Mouse (Mus musculus): ENCODE measurements around the gene Atp11a.

The Atp11a gene

DNA sequence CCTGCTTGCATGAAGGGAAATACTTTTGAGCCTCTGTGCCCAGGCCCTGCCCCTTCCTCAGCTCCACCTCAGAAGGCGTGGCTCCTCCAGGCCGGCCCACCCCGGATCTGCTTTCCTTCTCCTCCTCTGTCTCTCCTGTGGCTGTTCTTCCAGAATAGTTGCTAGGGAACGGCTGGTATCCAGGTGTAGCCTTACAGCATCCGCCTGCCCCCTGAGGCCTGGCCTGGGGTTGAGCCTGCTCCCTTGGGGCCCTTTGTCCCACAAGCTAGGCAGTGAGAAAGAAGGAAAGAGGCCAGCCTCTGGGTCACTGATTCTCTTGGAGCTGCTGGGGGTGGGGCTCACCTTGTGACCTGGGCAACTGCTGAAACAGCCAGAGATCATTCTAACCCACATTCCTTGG is 155.2 kb downstream of the Atp11a start:
- no peak for DNase-seq

DNA sequence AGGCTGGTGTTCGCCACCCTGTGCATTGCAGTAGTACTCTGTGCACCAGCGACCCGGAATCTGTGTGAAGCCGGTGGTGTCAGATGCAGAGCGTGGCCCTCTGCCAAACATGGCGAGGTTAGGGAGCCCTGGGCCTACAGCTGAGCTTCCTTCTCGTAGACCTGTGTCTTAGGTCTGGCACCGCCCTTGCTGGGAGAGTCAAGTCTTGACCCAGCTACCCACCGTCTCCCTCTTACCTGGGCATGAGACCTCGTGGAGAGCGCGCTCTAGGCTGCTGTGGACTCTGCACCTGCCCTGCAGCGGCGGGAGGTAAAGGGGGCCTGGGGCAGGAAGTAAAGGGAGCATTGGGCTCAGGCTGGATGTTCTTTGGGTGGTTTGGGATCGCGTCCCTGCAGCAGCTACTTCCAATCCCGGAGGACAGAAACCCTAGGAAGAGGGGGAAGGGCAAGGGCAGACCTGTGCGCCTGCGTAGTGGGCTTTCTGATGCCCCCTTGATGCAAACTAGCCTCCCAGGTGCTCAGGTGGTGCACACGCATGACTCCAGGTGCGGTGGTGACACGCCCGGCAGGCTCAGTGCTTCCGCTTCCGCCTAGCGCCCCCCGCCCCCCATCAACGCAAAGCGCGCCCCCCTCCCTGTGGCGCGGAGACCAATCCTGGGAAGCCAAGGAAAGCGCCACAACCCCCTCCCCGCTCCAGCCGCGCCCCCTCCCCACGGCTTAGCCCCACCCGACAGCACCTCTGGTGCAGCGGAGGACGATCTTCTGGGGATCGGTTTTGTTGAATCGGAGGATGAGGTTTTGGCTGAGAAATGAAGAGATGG is 158.6 kb downstream of the Atp11a start:
- DNase-seq: peak; percentile 74 to 82

DNA sequence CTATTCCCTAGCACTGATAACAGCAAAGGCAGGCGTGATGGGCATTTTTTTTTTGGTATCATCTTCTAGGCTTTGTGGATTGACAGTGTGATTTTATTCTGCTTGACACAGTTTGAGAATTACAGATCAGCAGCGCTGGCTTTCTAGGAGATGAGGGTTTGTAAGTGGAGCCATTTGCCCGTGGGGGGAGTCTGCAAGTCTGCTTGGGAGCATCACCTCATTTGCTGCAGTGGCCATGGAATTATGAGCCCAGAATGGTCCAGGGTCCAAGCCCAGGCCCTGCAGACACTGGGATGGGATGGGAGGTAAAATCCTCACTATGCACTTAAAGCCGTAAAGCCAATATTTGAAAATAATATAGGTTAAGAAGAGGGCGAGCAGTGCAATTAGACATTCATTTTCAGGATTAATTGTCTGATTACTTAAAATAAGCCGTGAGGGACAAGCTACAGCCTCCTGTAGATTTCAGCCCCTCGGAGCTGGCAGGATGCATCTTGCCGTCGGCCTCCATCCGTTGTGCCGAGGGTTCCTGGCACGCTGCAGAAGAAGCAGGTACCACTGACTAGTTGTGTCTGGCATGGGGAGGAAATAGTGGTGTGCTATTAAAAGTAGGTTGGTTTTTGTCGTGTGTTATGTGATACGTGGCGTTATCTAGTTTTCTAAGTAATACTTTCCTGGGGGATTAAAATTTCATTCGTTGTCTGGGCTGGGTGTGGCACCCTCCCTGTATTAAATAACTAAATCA is 159.5 kb downstream of the Atp11a start:
- DNase-seq: peak; percentile 63 to 70

DNA sequence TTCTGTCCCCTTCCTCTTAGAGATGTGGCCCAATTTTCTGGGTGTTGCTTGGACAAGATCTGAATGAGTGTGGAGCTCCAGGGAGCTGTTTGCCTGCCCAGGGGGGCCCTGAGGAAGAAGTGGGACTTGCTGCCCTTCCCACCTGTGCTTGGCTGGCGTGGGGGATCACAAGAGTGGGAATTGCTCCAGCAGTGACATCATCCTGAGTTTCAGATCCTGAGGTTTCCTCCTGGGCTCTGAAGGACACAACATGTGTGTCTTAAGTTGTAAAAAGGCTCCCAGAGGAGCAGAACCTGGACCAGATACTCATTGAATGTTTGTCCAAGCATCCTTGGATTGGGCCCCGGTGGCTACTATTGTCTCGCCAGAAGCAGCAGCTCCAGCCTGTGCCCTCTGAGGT is 160.2 kb downstream of the Atp11a start:
- DNase-seq: peak; percentile 69 to 76

DNA sequence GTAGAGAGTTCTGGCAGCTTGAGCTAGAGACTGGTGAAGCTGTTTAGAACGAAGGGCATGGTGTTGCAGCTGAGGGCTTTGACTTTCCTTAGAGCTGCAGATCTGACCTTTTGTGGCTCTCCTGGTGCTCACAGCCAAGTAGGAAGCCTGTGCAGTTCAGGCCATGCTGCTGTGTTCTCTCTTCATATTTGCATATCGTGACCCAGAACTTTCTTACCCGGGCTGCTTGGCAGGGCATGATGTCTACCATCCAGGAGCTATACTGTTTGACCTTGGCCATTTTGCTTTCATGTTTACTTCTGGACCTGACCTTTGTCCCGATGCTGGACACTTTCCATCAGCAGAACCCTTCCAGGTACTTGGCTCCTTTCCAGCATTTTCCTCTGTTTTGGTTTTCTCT is 161.0 kb downstream of the Atp11a start:
- peak in 1 of 2 experiments; percentile 54 for DNase-seq
